Mouse (Mus musculus) embryonic fibroblast, embryonic 13.5 days (primary cell): ENCODE measurements around the gene Tspyl3.

Source experiments
- CTCF ChIP-seq: IDR thresholded peaks from 2 replicates; pipeline ENCODE4 v1.5.1; 2011; ENCODE audit warnings: mild to moderate bottlenecking, control low read depth, low read length, moderate library complexity, borderline replicate concordance; ENCODE audit not compliant: insufficient read depth
- POLR2A ChIP-seq: IDR thresholded peaks from 2 replicates; pipeline ENCODE4 v1.6.1; 2011; ENCODE audit warnings: low read depth, mild to moderate bottlenecking, control low read depth, low read length, moderate library complexity

DNA sequence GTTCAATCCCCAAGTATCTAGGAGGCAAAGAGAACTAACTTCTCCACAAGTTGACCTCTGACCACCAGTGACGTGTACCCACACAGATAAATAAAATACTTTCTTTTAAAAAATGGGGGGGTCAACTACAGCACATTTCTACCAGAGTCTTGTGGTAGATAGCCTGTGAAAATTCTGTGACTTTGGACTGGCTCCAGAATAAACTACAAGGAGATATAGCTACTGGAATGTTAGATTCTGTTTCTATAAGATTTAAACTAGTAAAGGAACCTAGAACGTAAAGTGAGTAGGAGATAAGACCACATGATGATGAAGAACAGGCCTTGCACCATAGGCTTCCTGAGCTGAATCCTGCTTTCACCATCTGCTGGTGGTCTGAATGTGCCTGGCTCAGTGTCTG, 37.4 kb downstream of the Tspyl3 start:
- no peak for TF ChIP-seq CTCF
- no peak for TF ChIP-seq POLR2A
